Mouse (Mus musculus) ES-Bruce4 (cell line): ENCODE results near the gene Vipr1. TPM values are rescaled to one million over a fixed set of nuclear protein-coding genes. Genes with fewer than 3 reads are reported as not detected.

Experiments used
- H3K27ac ChIP-seq: 2 replicates; pipeline ENCODE4 v1.5.1; 2012; ENCODE audit warnings: low read length, inconsistent platforms; ENCODE audit not compliant: insufficient read depth
- H3K27me3 ChIP-seq: 2 replicates; pipeline ENCODE4 v1.6.1; 2012; ENCODE audit warnings: mild to moderate bottlenecking, low read length, inconsistent platforms; ENCODE audit not compliant: control insufficient read depth, poor library complexity, insufficient read depth, severe bottlenecking
- H3K36me3 ChIP-seq: 2 replicates; pipeline ENCODE4 v1.6.1; 2012; ENCODE audit warnings: inconsistent platforms, mild to moderate bottlenecking, low read length, moderate library complexity; ENCODE audit not compliant: control insufficient read depth, poor library complexity, insufficient read depth, severe bottlenecking
- H3K4me1 ChIP-seq: one replicate; pipeline ENCODE4 v1.8.1; 2011; ENCODE audit warnings: low read length; ENCODE audit not compliant: control insufficient read depth, insufficient read depth
- H3K4me3 ChIP-seq: 2 replicates; pipeline ENCODE4 v1.5.1; 2011; ENCODE audit warnings: low read depth, mild to moderate bottlenecking, low read length
- H3K9ac ChIP-seq: 2 replicates; pipeline ENCODE4 v1.6.1; 2012; ENCODE audit warnings: low read depth, mild to moderate bottlenecking, inconsistent platforms; ENCODE audit not compliant: poor library complexity, severe bottlenecking
- H3K9me3 ChIP-seq: replicated peaks from 2 replicates; pipeline ENCODE4 v1.6.1; 2012; ENCODE audit warnings: mild to moderate bottlenecking, low read length, inconsistent platforms; ENCODE audit not compliant: control insufficient read depth, poor library complexity, insufficient read depth, severe bottlenecking
- CTCF ChIP-seq: IDR thresholded peaks from one replicate; pipeline ENCODE4 v1.8.1; 2011; ENCODE audit warnings: low read depth, low read length
- EP300 ChIP-seq: IDR thresholded peaks from 2 replicates; pipeline ENCODE4 v1.6.1; 2011; ENCODE audit warnings: low read depth, low read length; ENCODE audit not compliant: insufficient read depth
- POLR2A ChIP-seq: IDR thresholded peaks from one replicate; pipeline ENCODE4 v1.8.1; 2011; ENCODE audit warnings: low read length; ENCODE audit not compliant: insufficient read depth
- polyA plus RNA-seq: library from polyadenylated mRNA; stranded (reverse); fragments of >200 nt; gene quantifications from 2 replicates; pipeline ENCODE4 v1.2.4, GENCODE M21; 2011; ENCODE audit warnings: low read depth; ENCODE audit not compliant: missing spikeins, insufficient read depth, insufficient read length

The Vipr1 gene
- polyA plus RNA-seq, 1 experiment = 0.28 TPM

DNA sequence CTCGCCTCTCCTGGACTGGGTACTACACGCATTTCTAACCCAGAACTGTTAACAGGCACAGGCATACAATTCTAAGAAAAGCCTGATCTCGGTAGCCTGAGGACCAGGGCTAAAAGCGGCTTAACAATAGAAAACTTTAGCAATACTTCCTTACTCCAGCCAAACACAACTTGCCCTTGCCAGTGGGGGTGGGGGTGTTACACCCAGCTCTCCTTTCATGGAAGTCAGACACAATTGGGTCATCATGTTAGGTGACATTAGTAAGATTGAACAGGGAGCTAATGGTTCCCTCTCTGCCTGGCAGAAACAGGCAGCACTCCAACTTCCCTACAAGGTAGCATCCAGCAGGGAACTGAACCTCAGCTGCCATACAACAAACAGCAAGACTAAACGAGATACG lies 33.1 kb upstream of the Vipr1 start:
- Histone ChIP-seq H3K27ac (no peak overlapping the region), H3K36me3 (no peaks in the 10 kb centered on the region), H3K4me1 (peaks cover 2% of the 10 kb centered on the region), H3K9ac (no peak overlapping the region), H3K27me3 (no peaks in the 10 kb centered on the region), H3K4me3 (no peak overlapping the region), H3K9me3 (no peaks in the 10 kb centered on the region)
- TF ChIP-seq POLR2A (no peak), CTCF (no peak), EP300 (no peak)

DNA sequence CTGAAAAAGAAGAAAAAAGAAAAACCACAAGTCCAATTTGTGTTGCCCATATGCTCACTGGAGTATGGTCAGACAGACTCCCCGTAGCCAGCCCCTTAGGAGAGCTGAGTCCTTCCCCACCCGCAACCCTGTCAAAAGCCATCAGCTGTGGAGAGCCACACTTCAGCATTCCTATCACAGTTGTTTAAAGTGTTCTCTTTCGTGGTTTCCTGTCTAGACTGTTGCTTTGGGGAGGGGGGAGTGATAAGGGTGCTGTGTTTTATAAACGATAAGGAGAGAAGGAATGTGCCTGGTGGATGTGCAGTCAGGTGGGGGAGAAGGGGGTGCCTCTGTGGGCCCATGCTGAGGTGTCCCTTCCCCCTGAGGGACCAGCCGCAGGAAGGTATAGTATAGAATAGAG lies 29.3 kb upstream of the Vipr1 start:
- H3K9me3 ChIP-seq = no peaks in the 10 kb centered on the region
- no peaks in the 10 kb centered on the region for H3K36me3 ChIP-seq
- no peak overlapping the region for H3K9ac ChIP-seq
- no peaks in the 10 kb centered on the region for H3K27me3 ChIP-seq
- H3K4me1 ChIP-seq = peaks cover 2% of the 10 kb centered on the region
- H3K27ac ChIP-seq = no peak overlapping the region
- H3K4me3 ChIP-seq = no peak overlapping the region
- TF ChIP-seq EP300 (no peak), CTCF (no peak), POLR2A (no peak)

DNA sequence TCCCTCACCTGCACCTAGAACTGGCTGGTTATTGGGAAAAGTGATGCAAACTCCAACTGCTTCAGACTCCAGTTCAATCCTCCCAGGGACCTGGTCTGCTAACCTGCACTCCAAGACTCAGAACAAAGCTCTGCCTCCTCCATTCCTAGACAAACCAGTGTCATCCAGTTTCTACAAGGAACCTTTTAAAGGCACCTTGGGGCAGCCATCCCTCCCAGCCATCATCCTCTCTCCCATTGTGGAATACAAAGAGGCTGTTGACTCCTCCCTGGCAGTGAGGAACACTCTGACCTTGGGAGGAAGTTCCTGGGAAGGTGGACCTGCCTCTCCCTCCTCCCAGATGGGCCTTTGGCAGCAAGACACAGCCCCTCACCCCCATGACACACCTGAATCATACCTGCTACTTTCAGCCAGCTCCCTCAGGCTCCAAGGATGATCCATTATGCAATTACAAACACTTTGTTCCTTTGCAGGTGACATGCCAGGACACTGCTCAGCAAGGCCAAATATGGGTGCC lies 28.2 kb upstream of the Vipr1 start:
- H3K27ac ChIP-seq = peak overlapping the region; percentile 22
- no peak overlapping the region for H3K4me3 ChIP-seq
- H3K9ac ChIP-seq = no peak overlapping the region
- peaks cover 2% of the 10 kb centered on the region for H3K4me1 ChIP-seq
- TF ChIP-seq POLR2A (no peak), EP300 (peak; percentile 85; the same call in 1 of the 2 replicates), CTCF (no peak)
- no peaks in the 10 kb centered on the region for H3K9me3 ChIP-seq
- H3K36me3 ChIP-seq = no peaks in the 10 kb centered on the region
- no peaks in the 10 kb centered on the region for H3K27me3 ChIP-seq

- Histone ChIP-seq H3K9ac (no peak overlapping the region), H3K27me3 (no peaks in the 10 kb centered on the region), H3K9me3 (no peaks in the 10 kb centered on the region), H3K4me3 (no peak overlapping the region), H3K36me3 (no peaks in the 10 kb centered on the region), H3K27ac (no peak overlapping the region), H3K4me1 (peaks cover 2% of the 10 kb centered on the region)
- TF ChIP-seq CTCF (peak; percentile 43), EP300 (no peak), POLR2A (no peak)
Observed at GRCm38 (mm10) chr9:121616471-121616870, 26.0 kb upstream of the Vipr1 start.

- no peak overlapping the region for H3K4me3 ChIP-seq
- H3K4me1 ChIP-seq = no peaks in the 10 kb centered on the region
- no peak overlapping the region for H3K9ac ChIP-seq
- TF ChIP-seq EP300 (no peak), CTCF (no peak), POLR2A (no peak)
- peaks cover 2% of the 10 kb centered on the region; the same call in 1 of the 2 replicates for H3K27me3 ChIP-seq
- H3K9me3 ChIP-seq = no peaks in the 10 kb centered on the region
- no peak overlapping the region for H3K27ac ChIP-seq
- H3K36me3 ChIP-seq = no peaks in the 10 kb centered on the region
Observed at GRCm38 (mm10) chr9:121619441-121619840, 23.1 kb upstream of the Vipr1 start.

DNA sequence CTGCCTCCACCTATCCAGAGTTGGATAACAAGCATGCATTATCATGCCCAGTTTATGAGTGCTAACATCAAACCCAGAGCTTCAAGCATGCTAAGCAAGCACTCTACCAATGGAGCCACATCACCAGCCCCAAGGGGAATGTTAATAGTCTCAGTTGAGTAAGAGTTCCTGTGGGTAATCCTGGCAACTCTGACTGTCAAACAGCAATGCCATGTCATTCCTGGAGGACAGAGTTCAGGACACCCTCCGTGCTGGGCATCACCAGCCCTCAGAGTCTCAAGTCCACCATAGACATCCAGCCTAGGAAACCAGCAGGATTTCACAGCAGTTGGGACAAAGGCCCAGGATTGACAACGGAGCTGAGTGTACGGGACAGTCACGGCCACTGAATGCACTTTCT lies 19.3 kb upstream of the Vipr1 start:
- no peak overlapping the region for H3K27ac ChIP-seq
- H3K4me3 ChIP-seq = no peak overlapping the region
- no peaks in the 10 kb centered on the region for H3K36me3 ChIP-seq
- no peak for TF ChIP-seq POLR2A
- TF ChIP-seq EP300 = no peak
- no peak for TF ChIP-seq CTCF
- H3K4me1 ChIP-seq = no peaks in the 10 kb centered on the region
- H3K27me3 ChIP-seq = peaks cover 2% of the 10 kb centered on the region; the same call in 1 of the 2 replicates
- no peaks in the 10 kb centered on the region for H3K9me3 ChIP-seq
- no peak overlapping the region for H3K9ac ChIP-seq

GRCm38 (mm10) chr9:121624920-121625319 lies 17.6 kb upstream of the Vipr1 start:
- H3K27ac ChIP-seq = no peak overlapping the region
- H3K4me3 ChIP-seq = no peak overlapping the region
- TF ChIP-seq CTCF = no peak
- no peak for TF ChIP-seq EP300
- TF ChIP-seq POLR2A = no peak
- H3K9ac ChIP-seq = no peak overlapping the region
- H3K9me3 ChIP-seq = no peaks in the 10 kb centered on the region
- H3K27me3 ChIP-seq = peaks cover 2% of the 10 kb centered on the region; the same call in 1 of the 2 replicates
- H3K4me1 ChIP-seq = no peaks in the 10 kb centered on the region
- H3K36me3 ChIP-seq = no peaks in the 10 kb centered on the region
